Mouse (Mus musculus) myocyte (in vitro differentiated cells): ENCODE measurements around the gene Tspan9.

ENCODE experiments used
- CEBPB ChIP-seq: IDR thresholded peaks from 2 replicates; pipeline ENCODE4 v1.6.1; 2011; ENCODE audit warnings: mild to moderate bottlenecking, moderate library complexity; ENCODE audit not compliant: poor library complexity, insufficient read depth, severe bottlenecking
- E2F4 ChIP-seq: IDR thresholded peaks from one replicate; pipeline ENCODE4 v1.6.1; 2011; ENCODE audit warnings: mild to moderate bottlenecking, control low read depth, moderate library complexity; ENCODE audit not compliant: insufficient read depth
- MAX ChIP-seq: IDR thresholded peaks from one replicate; pipeline ENCODE4 v1.6.1; 2011; ENCODE audit warnings: low read depth, mild to moderate bottlenecking, control low read depth
- MYOD1 ChIP-seq, 3 experiments: IDR thresholded peaks; one replicate each; pipeline ENCODE4 v1.6.1; 2011; ENCODE audit warnings: control low read depth in 2 of 3, low read depth in 2 of 3, mild to moderate bottlenecking in 2 of 3, moderate library complexity in 1 of 3; ENCODE audit not compliant: insufficient read length in 2 of 3, control insufficient read depth in 1 of 3
- POLR2A ChIP-seq: IDR thresholded peaks from one replicate; pipeline ENCODE4 v1.6.1; 2011; ENCODE audit warnings: low read depth, mild to moderate bottlenecking, control low read depth, moderate library complexity; ENCODE audit not compliant: insufficient read length
- POLR2AphosphoS2 ChIP-seq: IDR thresholded peaks from one replicate; pipeline ENCODE4 v1.6.1; 2011; ENCODE audit warnings: low read depth, control low read depth; ENCODE audit not compliant: insufficient read length

- TF ChIP-seq POLR2A: no peak
- no peak for TF ChIP-seq MYOD1 (IDR thresholded peaks at IDR 0.05; ENCODE audit: control insufficient read depth in 1 of 3, insufficient read length in 2 of 3, low read depth in 2 of 3)
- TF ChIP-seq E2F4: no peak
- no peak for TF ChIP-seq POLR2AphosphoS2
- TF ChIP-seq MAX: no peak
- no peak for TF ChIP-seq CEBPB
Measured at GRCm38 (mm10) chr6:128095131-128095530, 48.3 kb downstream of the Tspan9 start.
